ENCODE assay signal across 15 mouse cellular contexts in the genomic region with DNA sequence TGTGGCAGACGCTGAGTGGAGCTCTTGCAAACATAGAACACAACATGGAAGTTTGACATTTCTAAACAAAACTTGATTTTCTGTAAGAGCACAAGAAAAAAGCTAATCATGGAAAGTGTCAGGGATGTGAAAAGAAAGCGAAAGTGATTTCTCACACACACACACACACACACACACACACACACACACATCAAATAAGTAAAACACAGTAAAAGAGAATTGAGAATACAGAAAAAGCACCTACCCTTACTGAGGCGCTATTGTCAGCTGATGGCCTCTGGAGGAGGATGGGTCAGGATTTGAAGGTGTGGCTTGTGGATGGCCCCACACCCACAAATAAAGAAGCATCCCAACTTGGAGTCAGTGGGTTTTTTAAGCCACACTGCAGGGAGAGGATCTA.
"Had no signal": no experiment of that assay in that cellular context is flagged by ENCODE, and none has a peak within 500 bp of the region (broad histone marks: within the 10 kb centered on the region; RNA-seq: fewer than 3 reads in every experiment).

No protein-coding gene starts in this region.

- H3K9ac ChIP-seq: liver, embryonic 15.5 days; neural tube, embryonic 13.5 days had no signal

- DNase-seq: kidney, adult 9 months; kidney, postnatal 10 days; lung, adult 2 months; lung, postnatal 10 days; lung, postnatal 4 days; midbrain, embryonic 14.5 days; retina, postnatal 1 day; right cerebral cortex, postnatal 4 days; thymus, postnatal 14 days had no signal

- H3K36me3 ChIP-seq: limb, embryonic 10.5 days; liver, embryonic 15.5 days; midbrain, embryonic 10.5 days; neural tube, embryonic 13.5 days had no signal

- H3K27ac ChIP-seq: limb, embryonic 10.5 days; liver, embryonic 15.5 days; midbrain, embryonic 10.5 days; neural tube, embryonic 13.5 days had no signal

- H3K4me3 ChIP-seq: limb, embryonic 10.5 days; liver, embryonic 15.5 days; midbrain, embryonic 10.5 days; myocyte; neural tube, embryonic 13.5 days had no signal

- H3K4me2 ChIP-seq: liver, embryonic 11.5 days; liver, embryonic 15.5 days; neural tube, embryonic 13.5 days had no signal

- H3K27me3 ChIP-seq: liver, embryonic 15.5 days; neural tube, embryonic 13.5 days had no signal

- H3K9me3 ChIP-seq: limb, embryonic 10.5 days; liver, embryonic 15.5 days; midbrain, embryonic 10.5 days; neural tube, embryonic 13.5 days had no signal

- H3K4me1 ChIP-seq: limb, embryonic 10.5 days; midbrain, embryonic 10.5 days; neural tube, embryonic 13.5 days had no signal
